Mouse (Mus musculus) embryonic facial prominence, embryonic 10.5 days (tissue): Measurements from ENCODE around the gene Exoc8. TPM values are rescaled to one million over a fixed set of nuclear protein-coding genes. Genes with fewer than 3 reads are reported as not detected.

Experiments used
- DNase-seq: peaks from one replicate; pipeline ENCODE4 v3.0.0-alpha.2; 2017; ENCODE audit warnings: low spot score
- H3K27ac ChIP-seq: fragments of 300-500 bp; sonication (generic); replicated peaks from 2 replicates; pipeline ENCODE4 v1.5.1; 2016; ENCODE audit warnings: mild to moderate bottlenecking
- H3K27me3 ChIP-seq: fragments of 300-500 bp; sonication (generic); replicated peaks from 2 replicates; pipeline ENCODE4 v1.6.1; 2016; ENCODE audit warnings: low read depth, mild to moderate bottlenecking; ENCODE audit not compliant: poor library complexity, severe bottlenecking
- H3K36me3 ChIP-seq: fragments of 300-500 bp; sonication (generic); replicated peaks from 2 replicates; pipeline ENCODE4 v1.6.1; 2016; ENCODE audit warnings: mild to moderate bottlenecking, moderate library complexity
- H3K4me1 ChIP-seq: fragments of 300-500 bp; sonication (generic); 2 replicates; pipeline ENCODE4 v1.6.1; 2016
- H3K4me3 ChIP-seq: fragments of 300-500 bp; sonication (generic); 2 replicates; pipeline ENCODE4 v1.5.1; 2016; ENCODE audit warnings: mild to moderate bottlenecking, moderate library complexity
- H3K9me3 ChIP-seq: fragments of 300-500 bp; sonication (generic); 2 replicates; pipeline ENCODE4 v1.6.1; 2016; ENCODE audit warnings: mild to moderate bottlenecking
- WGBS: fragments of 180-500 bp; shearing (Covaris S2); methylation state at CpG from one replicate; pipeline ENCODE4 v1.1.7; 2016; 5-methylcytosine and 5-hydroxymethylcytosine counted together
- polyA plus RNA-seq: library from polyadenylated mRNA; unstranded; fragments of >200 nt; fragmentation: Nextera tagmentation; extraction: Ambion mirVana; gene quantifications from 2 replicates; pipeline ENCODE4 v1.2.1, GENCODE M21; 2016

Exoc8 gene
- polyA plus RNA-seq, 1 experiment from 2014 or later, result 8.5 TPM

- H3K4me1 ChIP-seq, result peaks cover 17% of the 10 kb centered on the region
- H3K27ac ChIP-seq, result peak overlapping the region; percentile 98
- H3K27me3 ChIP-seq, result no peaks in the 10 kb centered on the region
- no peaks in the 10 kb centered on the region for H3K9me3 ChIP-seq
- H3K36me3 ChIP-seq, result peaks cover 51% of the 10 kb centered on the region
- DNase-seq, result peak; percentile 19
- peak overlapping the region; percentile 91 for H3K4me3 ChIP-seq
- WGBS, result 20% methylated on average over 8 of the region's 8 CpGs
Observed at GRCm38 (mm10) chr8:124863729-124864128, 33.8 kb downstream of the Exoc8 start.

DNA sequence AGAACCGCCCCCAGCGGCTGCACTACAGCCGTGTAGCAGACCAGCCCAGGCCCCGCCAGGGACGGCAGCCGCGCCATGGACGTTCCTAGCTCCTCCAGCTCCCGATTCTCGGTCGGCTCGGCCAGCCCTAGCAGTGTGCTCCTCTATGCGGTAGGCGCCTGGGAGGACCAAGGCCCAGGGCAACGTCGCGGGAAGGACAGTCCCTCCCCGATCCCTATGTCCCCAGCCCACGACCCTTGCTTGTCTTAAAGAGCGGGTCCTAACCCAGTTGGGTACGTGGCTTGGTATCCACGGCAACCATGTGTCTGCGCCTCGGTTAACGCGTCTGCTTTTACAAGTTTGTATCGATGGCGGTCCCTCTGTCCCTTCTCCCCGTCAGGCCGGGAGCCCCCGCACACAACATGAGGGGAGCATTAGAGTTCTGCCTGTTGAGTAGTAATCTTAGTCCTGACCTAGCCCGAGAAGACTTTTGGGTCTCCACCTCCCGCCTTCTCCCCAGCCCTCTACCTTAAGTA is 34.3 kb downstream of the Exoc8 start:
- under 1% methylated on average over 33 of the region's 33 CpGs for WGBS
- Histone ChIP-seq H3K9me3 (no peaks in the 10 kb centered on the region), H3K27me3 (no peaks in the 10 kb centered on the region), H3K4me3 (peak overlapping the region; percentile 91), H3K36me3 (peaks cover 52% of the 10 kb centered on the region), H3K4me1 (peaks cover 17% of the 10 kb centered on the region), H3K27ac (peak overlapping the region; percentile 98)
- no peak for DNase-seq

DNA sequence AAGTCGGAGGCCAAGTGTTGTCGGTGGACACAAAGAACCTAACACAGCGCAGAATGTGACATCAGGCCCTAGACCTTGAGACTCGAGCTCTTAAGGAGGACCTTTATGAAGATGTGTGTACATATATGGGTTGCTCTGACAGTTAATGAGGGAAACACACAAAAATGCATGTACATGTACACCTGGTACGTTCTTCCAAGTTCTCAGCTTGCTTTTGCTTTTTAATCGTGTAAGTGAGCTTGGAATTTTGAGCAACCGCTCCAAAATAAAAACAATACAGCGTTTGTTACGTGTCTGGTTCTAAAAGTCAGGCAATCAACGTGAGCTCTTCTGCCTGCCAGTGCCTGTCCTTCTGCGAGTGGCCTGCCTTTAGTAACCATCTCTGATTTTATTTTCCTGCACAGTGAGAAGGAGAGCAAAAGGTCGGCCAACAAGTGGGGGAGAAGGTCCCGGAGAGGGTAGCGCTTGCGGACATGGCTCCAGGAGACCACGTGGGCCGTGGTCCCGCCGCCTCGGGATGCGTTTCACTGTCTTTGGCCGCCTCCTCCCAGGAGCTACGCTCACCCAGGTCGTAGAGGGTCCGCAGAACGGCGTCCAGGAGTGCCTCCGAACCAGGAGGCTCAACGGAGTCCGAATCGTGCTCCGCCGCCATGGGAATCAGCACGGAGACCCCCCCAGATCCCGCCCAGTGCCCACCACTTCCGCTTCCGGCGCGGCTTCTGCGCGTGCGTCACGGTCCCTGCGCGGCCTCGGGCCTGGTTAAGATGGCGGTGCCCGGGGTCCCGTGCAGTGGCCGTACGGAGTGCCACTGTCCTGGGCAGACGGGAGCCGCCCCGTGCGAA is 35.0 kb downstream of the Exoc8 start, which contains the start of the genes Gnpat and 2810004N23Rik:
Gene Gnpat (plus strand): TSS at position 713 of the 842 bp plus-strand sequence.
Gene 2810004N23Rik (minus strand): TSS at position 800 of the 842 bp plus-strand sequence.
- peaks cover 59% of the 10 kb centered on the region for H3K36me3 ChIP-seq
- H3K27me3 ChIP-seq, result no peaks in the 10 kb centered on the region
- WGBS, result 2% methylated on average over 55 of the region's 55 CpGs
- DNase-seq, result peak; percentile 97
- peaks cover 17% of the 10 kb centered on the region for H3K4me1 ChIP-seq
- no peaks in the 10 kb centered on the region for H3K9me3 ChIP-seq
- H3K27ac ChIP-seq, result peak within 1 kb of the TSS; percentile 98
- peak within 1 kb of the TSS; percentile 91 for H3K4me3 ChIP-seq

DNA sequence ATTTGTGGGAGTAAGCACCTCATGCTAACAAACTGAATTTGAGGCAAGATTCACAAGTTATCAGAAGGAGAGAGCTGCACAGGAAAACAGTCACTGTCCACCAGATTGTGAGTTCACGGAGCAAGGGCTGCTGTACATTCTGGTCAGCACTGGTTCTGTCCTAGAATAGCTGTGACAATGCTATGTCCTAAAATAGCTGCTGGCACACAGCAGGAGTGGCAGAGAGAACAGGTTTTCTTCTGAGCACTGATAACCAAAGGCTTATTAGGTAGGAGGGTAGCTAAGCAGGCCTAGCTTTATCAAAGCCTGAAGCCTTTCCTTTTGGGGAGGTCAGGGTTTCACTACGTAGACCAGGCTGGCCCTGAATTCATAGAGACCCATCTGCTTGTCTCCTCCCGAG is 37.3 kb downstream of the Exoc8 start:
- H3K27me3 ChIP-seq, result no peaks in the 10 kb centered on the region
- H3K4me1 ChIP-seq, result peaks cover 17% of the 10 kb centered on the region
- H3K36me3 ChIP-seq, result peaks cover 64% of the 10 kb centered on the region
- H3K9me3 ChIP-seq, result peaks cover 10% of the 10 kb centered on the region; the same call in 1 of the 2 replicates
- WGBS, result 95% methylated on average over 3 of the region's 3 CpGs
- no peak for DNase-seq
- H3K4me3 ChIP-seq, result no peak overlapping the region
- no peak overlapping the region for H3K27ac ChIP-seq

GRCm38 (mm10) chr8:124859466-124859865 is 38.0 kb downstream of the Exoc8 start:
- DNase-seq, result no peak
- H3K36me3 ChIP-seq, result peaks cover 70% of the 10 kb centered on the region
- H3K27ac ChIP-seq, result no peak overlapping the region
- no peak overlapping the region for H3K4me3 ChIP-seq
- H3K9me3 ChIP-seq, result peaks cover 11% of the 10 kb centered on the region; the same call in 1 of the 2 replicates
- peaks cover 17% of the 10 kb centered on the region for H3K4me1 ChIP-seq
- no peaks in the 10 kb centered on the region for H3K27me3 ChIP-seq

DNA sequence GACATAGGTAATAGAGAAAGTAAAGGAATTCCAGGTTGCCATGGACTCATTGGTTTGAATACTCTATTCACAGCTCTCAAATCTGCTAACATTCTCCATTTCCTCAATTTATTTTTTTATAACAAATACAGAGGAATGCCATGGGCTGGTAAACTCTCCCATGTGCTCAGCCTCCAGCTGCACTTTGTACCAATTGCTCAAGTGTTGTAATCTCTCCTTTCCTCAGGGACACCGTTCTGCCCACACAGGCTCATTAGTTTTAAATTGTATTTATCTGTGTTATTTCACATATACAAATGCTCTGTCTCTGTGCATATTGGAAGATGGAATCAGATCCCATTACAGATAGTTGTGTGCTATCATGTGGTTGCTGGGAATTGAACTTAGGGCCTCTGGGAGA is 44.0 kb downstream of the Exoc8 start:
- Histone ChIP-seq H3K4me3 (no peak overlapping the region), H3K27ac (no peak overlapping the region), H3K36me3 (peaks cover 63% of the 10 kb centered on the region), H3K4me1 (no peaks in the 10 kb centered on the region), H3K27me3 (no peaks in the 10 kb centered on the region), H3K9me3 (peaks cover 24% of the 10 kb centered on the region)
- 92% methylated on average over 1 of the region's 1 CpGs for WGBS
- no peak for DNase-seq

- H3K36me3 ChIP-seq, result peaks cover 53% of the 10 kb centered on the region
- no peak for DNase-seq
- H3K27me3 ChIP-seq, result no peaks in the 10 kb centered on the region
- no peaks in the 10 kb centered on the region for H3K9me3 ChIP-seq
- 92% methylated on average over 5 of the region's 5 CpGs for WGBS
- H3K4me1 ChIP-seq, result no peaks in the 10 kb centered on the region
- H3K4me3 ChIP-seq, result no peak overlapping the region
- H3K27ac ChIP-seq, result no peak overlapping the region
Observed at GRCm38 (mm10) chr8:124845573-124845972, 51.9 kb downstream of the Exoc8 start.

DNA sequence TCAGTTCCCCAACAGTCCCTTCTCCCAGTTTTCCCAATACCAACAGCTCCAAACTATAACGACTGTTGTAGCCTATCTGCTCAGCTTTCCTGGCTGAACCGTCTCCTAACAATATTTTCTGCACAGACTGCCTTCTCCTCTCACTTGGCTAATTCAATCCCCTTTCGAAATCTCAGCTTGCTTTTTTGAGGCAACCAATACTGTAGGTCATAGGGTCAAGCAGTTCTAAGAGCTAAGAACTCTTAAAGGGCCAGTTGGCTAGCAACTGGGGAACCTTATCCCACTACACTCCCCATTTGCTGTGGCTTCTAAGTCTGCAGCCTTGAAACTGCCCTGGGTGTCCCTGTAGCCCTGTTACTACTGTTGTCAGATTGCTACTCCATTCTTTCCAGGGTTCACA is 52.4 kb downstream of the Exoc8 start:
- WGBS, result 73% methylated on average over 3 of the region's 3 CpGs
- Histone ChIP-seq H3K4me3 (no peak overlapping the region), H3K27me3 (no peaks in the 10 kb centered on the region), H3K27ac (no peak overlapping the region), H3K36me3 (peaks cover 57% of the 10 kb centered on the region), H3K4me1 (no peaks in the 10 kb centered on the region), H3K9me3 (no peaks in the 10 kb centered on the region)
- no peak for DNase-seq

Other genes starting within 250 kb of the Exoc8 start
- 24.2 and 24.4 TPM in 2 replicates for gene 2310022B05Rik, start 234.3 kb downstream of the Exoc8 start, polyA plus RNA-seq
- 47.0 and 48.7 TPM in 2 replicates for gene Ttc13, start 175.7 kb downstream of the Exoc8 start, polyA plus RNA-seq
- 31.5 and 33.5 TPM in 2 replicates for gene Arv1, start 175.6 kb downstream of the Exoc8 start, polyA plus RNA-seq
- gene Fam89a, start 145.9 kb downstream of the Exoc8 start, polyA plus RNA-seq, result 6.5 and 7.6 TPM in 2 replicates
- 0.36 and 0.51 TPM in 2 replicates for gene Trim67, start 104.6 kb downstream of the Exoc8 start, polyA plus RNA-seq
- gene Gnpat, start 34.7 kb downstream of the Exoc8 start, polyA plus RNA-seq, result 138 and 149 TPM in 2 replicates
- 77.2 and 82.2 TPM in 2 replicates for gene 2810004N23Rik, start 34.6 kb downstream of the Exoc8 start, polyA plus RNA-seq
- 9.5 and 10.3 TPM in 2 replicates for gene Sprtn, start 181 bp upstream of the Exoc8 start, polyA plus RNA-seq
- 10.2 and 10.9 TPM in 2 replicates for gene Egln1, start 51.6 kb upstream of the Exoc8 start, polyA plus RNA-seq
- 128 and 133 TPM in 2 replicates for gene Tsnax, start 115.3 kb upstream of the Exoc8 start, polyA plus RNA-seq
- gene Disc1, start 156.5 kb upstream of the Exoc8 start, polyA plus RNA-seq, result 1.7 and 2.3 TPM in 2 replicates